Mouse (Mus musculus) kidney, adult 2 months (tissue): ENCODE measurements around the gene Bok. TPM values are rescaled to one million over a fixed set of nuclear protein-coding genes. Genes with fewer than 3 reads are reported as not detected.

Experiments
- DNase-seq: peaks from one replicate; pipeline ENCODE4 v3.0.0; 2021
- H3K27ac ChIP-seq: fragments of 200-500 bp; 2 replicates; pipeline ENCODE4 v1.5.1; 2012; ENCODE audit warnings: low read depth, low read length, control low read depth, inconsistent platforms; ENCODE audit not compliant: insufficient read depth
- H3K27me3 ChIP-seq: fragments of 200-500 bp; replicated peaks from 2 replicates; pipeline ENCODE4 v1.6.1; 2012; ENCODE audit warnings: mild to moderate bottlenecking, moderate library complexity, low read length, inconsistent platforms; ENCODE audit not compliant: control insufficient read depth, insufficient read depth
- H3K36me3 ChIP-seq: fragments of 200-500 bp; 2 replicates; pipeline ENCODE4 v1.6.1; 2012; ENCODE audit warnings: mild to moderate bottlenecking, moderate library complexity, low read length, inconsistent platforms; ENCODE audit not compliant: control insufficient read depth, insufficient read depth
- H3K4me1 ChIP-seq: fragments of 200-500 bp; 2 replicates; pipeline ENCODE4 v1.6.1; 2011; ENCODE audit warnings: low read length; ENCODE audit not compliant: control insufficient read depth, insufficient read depth
- H3K4me3 ChIP-seq: fragments of 200-500 bp; 2 replicates; pipeline ENCODE4 v1.5.1; 2011; ENCODE audit warnings: mild to moderate bottlenecking, low read depth, low read length, control low read depth; ENCODE audit not compliant: insufficient read depth
- CTCF ChIP-seq: fragments of 200-500 bp; conservative IDR thresholded peaks from 2 replicates; pipeline ENCODE4 v1.5.1; 2011; ENCODE audit warnings: low read depth, mild to moderate bottlenecking, control low read depth, low read length, moderate library complexity, mixed read lengths; ENCODE audit not compliant: insufficient read depth, insufficient read length
- POLR2A ChIP-seq: fragments of 200-500 bp; IDR thresholded peaks from one replicate; pipeline ENCODE4 v1.6.1; 2011; ENCODE audit warnings: low read depth, low read length, control low read depth
- WGBS: fragments of 180-500 bp; shearing (Covaris S2); methylation state at CpG from one replicate; pipeline ENCODE4 v1.1.7; 2018; 5-methylcytosine and 5-hydroxymethylcytosine counted together
- polyA plus RNA-seq: library from polyadenylated mRNA; depleted of rRNA; stranded (reverse); fragments of >200 nt; gene quantifications from 2 replicates; pipeline ENCODE4 v1.2.3, GENCODE M21; 2012

Gene Bok
- polyA plus RNA-seq, 1 experiment = 55.9 TPM

GRCm38 (mm10) chr1:93703472-93704048 is 18.1 kb downstream of the Bok start:
- H3K4me3 ChIP-seq = no peak overlapping the region
- TF ChIP-seq CTCF (no peak), POLR2A (no peak)
- H3K4me1 ChIP-seq = no peaks in the 10 kb centered on the region
- no peaks in the 10 kb centered on the region for H3K27me3 ChIP-seq
- H3K27ac ChIP-seq = no peak overlapping the region
- 89% methylated on average over 10 of the region's 10 CpGs for WGBS
- H3K36me3 ChIP-seq = no peaks in the 10 kb centered on the region; the same call in 1 of the 2 replicates
- DNase-seq = no peak

GRCm38 (mm10) chr1:93704341-93704740 is 18.9 kb downstream of the Bok start:
- no peaks in the 10 kb centered on the region for H3K27me3 ChIP-seq
- no peak overlapping the region for H3K4me3 ChIP-seq
- no peaks in the 10 kb centered on the region for H3K4me1 ChIP-seq
- no peak for DNase-seq
- TF ChIP-seq POLR2A (no peak), CTCF (no peak)
- no peak overlapping the region for H3K27ac ChIP-seq
- H3K36me3 ChIP-seq = no peaks in the 10 kb centered on the region; the same call in 1 of the 2 replicates
- 91% methylated on average over 9 of the region's 9 CpGs for WGBS

- Histone ChIP-seq H3K4me1 (no peaks in the 10 kb centered on the region), H3K4me3 (no peak overlapping the region), H3K27ac (no peak overlapping the region), H3K36me3 (no peaks in the 10 kb centered on the region; the same call in none of the 2 replicates), H3K27me3 (no peaks in the 10 kb centered on the region)
- TF ChIP-seq CTCF (no peak), POLR2A (no peak)
- DNase-seq = no peak
- 79% methylated on average over 3 of the region's 3 CpGs for WGBS
Measured at GRCm38 (mm10) chr1:93705389-93705788, 19.9 kb downstream of the Bok start.

GRCm38 (mm10) chr1:93716166-93716565 is 30.7 kb downstream of the Bok start:
- H3K4me3 ChIP-seq = no peak overlapping the region
- H3K36me3 ChIP-seq = no peaks in the 10 kb centered on the region
- 87% methylated on average over 2 of the region's 2 CpGs for WGBS
- no peak for DNase-seq
- H3K27ac ChIP-seq = no peak overlapping the region
- H3K4me1 ChIP-seq = no peaks in the 10 kb centered on the region
- TF ChIP-seq POLR2A = no peak
- no peak for TF ChIP-seq CTCF
- no peaks in the 10 kb centered on the region for H3K27me3 ChIP-seq

GRCm38 (mm10) chr1:93721557-93721956 is 36.1 kb downstream of the Bok start:
- TF ChIP-seq CTCF (no peak), POLR2A (no peak)
- Histone ChIP-seq H3K27me3 (no peaks in the 10 kb centered on the region), H3K4me1 (no peaks in the 10 kb centered on the region), H3K36me3 (0 out of 2 replicates have a peak, but pooled peaks cover 1% of the 10 kb centered on the region), H3K4me3 (no peak overlapping the region), H3K27ac (no peak overlapping the region)
- 68% methylated on average over 7 of the region's 7 CpGs for WGBS
- no peak for DNase-seq

- Histone ChIP-seq H3K27ac (no peak overlapping the region), H3K36me3 (0 out of 2 replicates have a peak, but pooled peaks cover 1% of the 10 kb centered on the region), H3K4me1 (no peaks in the 10 kb centered on the region), H3K27me3 (no peaks in the 10 kb centered on the region), H3K4me3 (no peak overlapping the region)
- TF ChIP-seq POLR2A = no peak
- DNase-seq = peak; percentile 13
- 66% methylated on average over 3 of the region's 3 CpGs for WGBS
Measured at GRCm38 (mm10) chr1:93724623-93725022, 39.2 kb downstream of the Bok start.

GRCm38 (mm10) chr1:93725665-93726064 is 40.2 kb downstream of the Bok start:
- WGBS = 76% methylated on average over 5 of the region's 5 CpGs
- H3K36me3 ChIP-seq = 0 out of 2 replicates have a peak, but pooled peaks cover 1% of the 10 kb centered on the region
- peaks cover 2% of the 10 kb centered on the region; the same call in 1 of the 2 replicates for H3K4me1 ChIP-seq
- no peak for DNase-seq
- H3K4me3 ChIP-seq = no peak overlapping the region
- H3K27ac ChIP-seq = no peak overlapping the region
- TF ChIP-seq POLR2A (no peak), CTCF (no peak)
- no peaks in the 10 kb centered on the region for H3K27me3 ChIP-seq
